Mouse (Mus musculus): ENCODE results near the gene Zfp386.

DNA sequence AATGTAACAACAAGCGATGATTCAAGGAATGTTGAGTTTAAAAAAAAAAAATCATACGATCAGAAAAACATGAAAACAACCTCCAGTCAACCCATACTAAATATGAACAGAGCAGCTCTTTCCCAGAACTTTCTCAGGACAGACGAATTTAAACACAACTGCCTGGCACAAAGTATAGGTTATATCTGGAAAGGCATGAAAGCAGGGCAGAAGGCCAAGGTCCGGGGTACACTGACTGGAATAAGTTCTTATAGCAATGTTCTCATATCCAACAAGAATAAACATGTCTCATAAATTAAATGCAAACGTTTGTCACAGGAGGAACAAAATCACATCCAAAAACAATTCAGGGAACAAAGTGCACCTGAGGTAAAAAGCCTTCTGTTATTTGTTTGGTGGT, 12.2 kb upstream of the Zfp386 start:
- no peak for TF ChIP-seq CTCF (IDR thresholded peaks at IDR 0.05; ENCODE audit: borderline replicate concordance, insufficient read depth, low read depth, low read length)
- TF ChIP-seq POLR2A (IDR thresholded peaks at IDR 0.05; ENCODE audit: borderline replicate concordance, insufficient read depth, low read length): no peak
